Mouse (Mus musculus): ENCODE results near the gene Tead2. TPM values are rescaled to one million over a fixed set of nuclear protein-coding genes. Genes with fewer than 3 reads are reported as not detected.

The Tead2 gene
- 4.8 and 5.1 TPM in 2 replicates for polyA plus RNA-seq (2015; fragmentation: Nextera tagmentation; extraction: Ambion mirVana)

DNA sequence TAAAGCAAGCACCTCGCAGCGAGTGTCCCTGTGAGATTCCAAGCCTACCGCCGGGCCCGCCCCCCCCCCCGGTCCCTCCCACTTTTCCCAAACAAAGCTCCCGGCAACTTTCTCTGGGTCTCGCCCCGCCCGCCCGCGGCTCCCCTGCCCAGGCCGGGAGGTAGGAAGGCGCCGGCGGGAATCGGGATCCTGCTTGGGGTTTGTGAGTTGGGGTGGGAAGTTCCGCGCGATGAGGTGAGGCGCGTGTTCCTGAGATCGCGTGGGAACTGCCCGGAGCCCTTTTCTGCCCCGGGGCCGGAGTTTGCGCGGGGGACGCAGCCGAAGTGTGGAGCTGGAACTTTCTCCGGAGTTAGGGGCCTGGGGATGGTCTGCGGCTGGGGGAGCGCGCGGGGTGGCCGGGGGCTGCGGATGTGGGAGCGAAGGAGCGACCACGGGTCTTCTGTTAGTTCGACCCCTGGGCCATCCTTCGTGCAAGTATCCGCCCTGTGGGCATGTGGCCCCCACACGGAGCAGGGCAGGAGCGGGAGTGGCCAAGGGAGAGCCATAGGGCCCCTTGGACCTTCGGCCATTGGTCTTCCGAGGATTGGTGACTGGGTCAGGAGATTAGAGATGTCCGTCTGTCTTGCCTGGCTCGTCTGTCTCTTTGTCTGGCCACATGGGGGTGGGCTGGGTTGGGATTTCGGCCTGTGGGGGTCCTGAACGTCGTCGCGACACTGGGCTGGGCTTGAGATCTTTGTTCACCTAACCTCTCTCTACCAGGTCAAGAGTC is at the start of gene Tead2:
Gene Tead2 (plus strand): TSS at position 81 of the 769 bp plus-strand sequence.
- no peak for DNase-seq (ENCODE audit: low spot score)

DNA sequence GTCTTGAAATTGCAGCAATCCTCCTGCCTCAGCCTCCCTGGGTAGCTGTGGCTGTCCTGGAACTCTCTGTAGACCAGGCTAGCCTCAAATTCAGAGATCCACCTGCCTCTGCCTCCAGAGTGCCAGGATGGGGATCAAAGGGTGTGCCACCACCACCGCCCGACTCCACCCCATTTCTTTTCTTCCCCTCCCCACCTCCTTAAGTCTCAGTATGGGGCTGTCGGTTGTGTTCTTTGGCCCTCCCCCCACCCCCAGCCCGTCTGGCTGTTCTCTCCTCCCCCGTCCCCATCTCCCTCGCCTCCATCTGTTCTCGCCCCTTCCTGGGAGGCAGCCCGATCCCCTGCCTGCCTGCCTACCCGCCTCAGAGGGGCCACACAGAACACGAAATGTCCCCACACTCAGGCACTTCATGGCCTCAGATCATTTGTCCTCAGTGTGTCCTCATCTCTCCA is 48.6 kb upstream of the Tead2 start:
- DNase-seq (ENCODE audit: low spot score) = no peak

DNA sequence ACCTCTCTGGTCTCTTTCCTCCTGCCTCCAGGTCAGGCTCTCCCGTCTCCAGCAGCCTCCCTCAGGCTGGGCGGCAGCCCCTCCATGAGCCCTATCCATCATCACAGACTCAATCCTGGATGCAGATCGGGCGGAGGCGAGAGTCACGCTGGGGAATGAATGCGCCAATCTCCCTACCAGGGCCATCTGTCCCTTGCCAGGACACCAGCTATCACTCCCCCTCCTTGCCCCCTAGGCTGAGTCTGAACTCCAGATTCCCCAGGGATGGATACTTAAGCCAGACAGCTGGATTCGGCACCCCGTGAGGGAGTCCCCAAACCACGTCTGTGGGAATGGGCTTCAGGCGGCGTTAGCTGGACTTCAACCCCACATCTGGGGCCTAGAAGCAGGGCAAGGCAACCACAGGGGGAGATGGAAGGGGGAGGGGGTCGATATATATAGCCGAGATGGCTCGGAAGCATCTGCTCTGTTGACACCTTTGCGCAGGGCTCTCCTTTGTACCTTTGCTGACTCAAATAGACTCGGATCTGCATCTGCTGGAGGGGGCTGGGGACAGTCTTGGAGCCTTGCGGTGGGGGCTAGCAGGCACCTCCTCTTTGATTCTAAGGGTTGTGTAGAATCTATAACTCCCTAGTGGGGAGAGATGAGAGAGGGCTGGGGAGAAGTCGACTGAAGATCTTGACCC is 47.6 kb upstream of the Tead2 start:
- no peak for DNase-seq (ENCODE audit: low spot score)

DNA sequence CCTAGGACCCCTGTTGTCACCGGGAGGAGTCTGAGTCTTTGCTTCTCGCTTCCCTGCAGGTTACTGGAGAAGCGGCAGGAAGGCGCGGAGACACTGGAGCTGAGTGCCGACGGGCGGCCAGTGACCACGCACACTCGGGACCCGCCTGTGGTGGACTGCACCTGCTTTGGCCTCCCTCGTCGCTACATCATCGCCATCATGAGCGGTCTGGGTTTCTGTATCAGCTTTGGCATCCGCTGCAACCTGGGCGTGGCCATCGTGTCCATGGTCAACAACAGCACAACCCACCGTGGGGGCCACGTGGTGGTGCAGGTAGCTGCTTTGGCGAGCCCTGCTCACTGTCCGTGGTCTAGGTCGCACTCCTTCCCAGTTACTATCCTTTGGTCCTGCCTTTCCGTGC is 46.9 kb upstream of the Tead2 start:
- no peak for DNase-seq (ENCODE audit: low spot score)

DNA sequence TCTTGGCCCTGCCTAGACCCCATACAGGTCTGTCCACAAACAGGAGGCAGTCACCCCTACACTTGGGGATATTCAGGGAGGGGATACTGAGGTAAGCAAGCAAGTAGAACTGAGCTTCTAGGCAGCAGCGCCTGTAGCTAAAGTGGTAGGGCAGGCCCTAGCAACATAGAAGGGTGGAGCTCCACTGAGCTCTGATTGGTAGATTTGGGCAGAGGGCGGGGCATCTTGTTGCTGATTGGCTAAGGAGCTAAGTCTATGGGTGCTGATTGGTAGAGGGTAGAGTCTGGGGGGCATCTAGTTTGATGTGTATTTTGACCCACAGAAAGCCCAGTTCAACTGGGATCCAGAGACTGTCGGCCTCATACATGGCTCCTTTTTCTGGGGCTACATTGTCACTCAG is 46.1 kb upstream of the Tead2 start:
- DNase-seq (ENCODE audit: low spot score) = no peak

DNA sequence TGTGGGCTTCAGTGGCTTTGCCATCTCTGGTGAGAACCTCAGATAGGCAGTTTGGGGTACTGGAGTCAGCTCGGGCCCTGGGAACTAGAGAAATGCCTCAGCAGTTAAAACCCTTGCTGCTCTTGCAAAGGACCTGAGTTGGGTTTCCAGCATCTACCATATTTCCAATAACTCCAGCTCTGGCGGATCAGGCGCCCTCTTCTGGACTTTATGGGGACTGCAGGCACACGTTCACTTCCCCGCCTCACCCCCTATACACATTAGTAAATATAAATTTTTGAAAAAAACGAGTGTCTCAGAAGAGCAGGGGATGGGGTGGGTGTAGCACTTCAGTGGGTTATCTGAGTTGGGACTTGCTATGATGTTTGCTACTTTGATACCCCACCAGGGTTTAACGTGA is 42.6 kb upstream of the Tead2 start:
- peak; percentile 34 for DNase-seq (ENCODE audit: low spot score)

DNA sequence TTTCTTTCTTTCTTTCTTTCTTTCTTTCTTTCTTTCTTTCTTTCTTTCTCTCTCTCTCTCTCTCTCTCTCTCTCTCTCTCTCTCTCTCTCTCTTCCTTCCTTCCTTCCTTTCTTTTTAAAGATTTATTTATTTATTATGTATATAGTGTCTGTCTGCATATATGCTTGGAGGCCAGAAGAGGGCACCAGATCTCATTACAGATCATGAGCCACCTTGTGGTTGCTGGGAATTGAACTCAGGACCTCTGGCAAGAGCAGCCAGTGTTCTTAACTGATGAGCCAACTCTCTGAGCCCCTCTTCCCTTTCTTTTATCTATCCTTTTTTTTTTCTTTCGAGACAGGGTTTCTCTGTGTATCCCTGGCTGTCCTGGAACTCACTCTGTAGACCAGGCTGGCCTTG is 41.8 kb upstream of the Tead2 start:
- DNase-seq (ENCODE audit: low spot score) = peak; percentile 54

DNA sequence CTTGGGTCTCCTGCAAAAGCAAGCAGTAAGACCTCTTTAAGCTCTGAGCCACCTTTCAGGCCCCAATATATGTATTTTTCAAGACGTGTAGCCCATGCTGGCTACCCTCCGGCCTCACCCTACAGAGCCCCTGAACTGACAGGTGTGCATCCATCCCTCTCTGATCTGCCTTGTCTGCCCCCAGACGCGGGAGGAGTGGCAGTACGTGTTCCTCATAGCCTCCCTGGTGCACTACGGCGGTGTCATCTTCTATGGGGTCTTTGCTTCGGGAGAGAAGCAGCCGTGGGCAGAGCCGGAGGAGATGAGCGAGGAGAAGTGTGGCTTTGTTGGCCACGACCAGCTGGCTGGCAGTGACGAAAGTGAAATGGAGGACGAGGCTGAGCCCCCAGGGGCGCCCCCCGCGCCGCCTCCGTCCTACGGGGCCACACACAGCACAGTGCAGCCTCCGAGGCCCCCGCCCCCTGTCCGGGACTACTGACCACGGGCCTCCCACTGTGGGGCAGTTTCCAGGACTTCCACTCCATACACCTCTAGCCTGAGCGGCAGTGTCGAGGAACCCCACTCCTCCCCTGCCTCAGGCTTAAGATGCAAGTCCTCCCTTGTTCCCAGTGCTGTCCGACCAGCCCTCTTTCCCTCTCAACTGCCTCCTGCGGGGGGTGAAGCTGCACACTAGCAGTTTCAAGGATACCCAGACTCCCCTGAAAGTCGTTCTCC is 40.8 kb upstream of the Tead2 start:
- no peak for DNase-seq (ENCODE audit: low spot score)

DNA sequence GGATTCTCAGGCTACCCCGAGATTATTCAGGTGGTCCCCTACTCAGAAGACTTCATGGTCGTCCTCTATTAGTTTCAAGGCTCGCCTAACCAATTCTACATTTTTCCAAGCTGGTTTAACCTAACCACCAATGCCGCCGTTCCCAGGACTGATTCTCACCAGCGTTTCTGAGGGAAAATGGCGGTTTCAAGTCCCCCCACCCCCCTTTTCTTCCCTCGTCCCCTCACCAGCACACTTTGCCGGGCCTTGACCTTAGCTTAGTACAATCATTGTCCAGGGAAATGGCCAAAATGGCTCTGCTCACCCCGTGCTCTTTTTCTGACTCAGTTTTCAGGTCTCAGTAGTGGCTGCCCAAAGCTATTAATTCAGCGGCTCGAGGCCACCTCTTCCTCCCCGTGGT is 40.2 kb upstream of the Tead2 start:
- no peak for DNase-seq (ENCODE audit: low spot score)

DNA sequence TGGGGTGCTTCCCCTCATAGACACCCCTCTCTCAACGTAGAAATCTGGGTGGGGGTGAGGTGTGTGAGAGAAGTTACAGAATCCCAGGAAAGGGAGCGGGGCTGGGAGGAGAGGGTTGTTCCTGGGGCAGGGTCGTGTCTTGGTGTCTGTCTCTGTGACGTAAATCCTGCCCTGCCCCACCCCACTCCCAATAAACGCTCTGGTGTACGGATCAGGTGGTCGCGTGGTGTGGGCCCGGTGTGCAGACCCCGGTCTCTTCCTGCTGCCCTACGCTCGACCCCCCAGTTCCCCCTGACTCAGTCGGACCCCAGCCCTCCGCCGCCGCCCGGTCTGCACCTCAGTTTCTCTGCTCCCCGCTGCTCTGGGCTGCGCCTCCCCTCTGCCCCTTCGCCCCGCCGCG is 39.6 kb upstream of the Tead2 start:
- no peak for DNase-seq (ENCODE audit: low spot score)

DNA sequence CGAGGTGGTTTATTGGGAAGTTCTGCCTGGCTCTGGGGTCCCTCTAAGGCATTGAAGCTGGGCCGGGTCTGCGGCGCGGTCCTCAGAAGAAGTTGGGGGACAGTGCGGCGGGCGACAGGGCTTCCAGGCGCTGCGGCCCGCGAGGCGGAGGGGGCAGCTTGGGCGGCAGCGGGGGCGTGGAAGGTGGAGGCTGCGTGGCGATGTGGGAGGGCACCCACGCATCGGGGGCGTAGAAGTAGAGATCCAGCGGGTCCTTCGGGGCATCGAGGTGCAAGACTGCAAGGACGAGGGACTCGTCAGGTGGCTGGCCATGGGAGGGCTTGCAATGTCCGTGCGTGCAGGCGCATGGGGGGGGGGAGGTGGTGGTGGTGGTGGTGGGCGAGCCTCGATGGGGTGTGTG is 39.2 kb upstream of the Tead2 start:
- DNase-seq (ENCODE audit: low spot score) = no peak

DNA sequence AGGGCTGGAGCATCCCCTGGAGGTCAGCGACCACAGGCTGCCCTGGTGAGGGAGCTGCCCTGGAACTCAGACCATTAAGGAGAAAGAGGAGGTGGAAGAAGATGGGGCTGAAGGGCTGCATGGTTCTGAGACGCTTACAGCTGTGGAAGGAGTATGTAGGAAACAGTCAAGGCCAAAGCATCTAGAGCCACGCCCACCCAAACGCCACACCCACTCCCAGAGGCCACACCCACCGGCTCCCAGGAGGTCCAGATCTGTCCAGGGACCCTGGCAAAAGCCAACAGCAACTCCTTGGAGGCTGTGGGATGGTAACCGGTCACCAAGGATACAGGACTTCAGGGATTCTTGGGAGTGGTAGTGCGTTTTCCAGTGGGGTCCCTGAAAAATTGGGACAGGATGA is 37.0 kb upstream of the Tead2 start:
- no peak for DNase-seq (ENCODE audit: low spot score)

DNA sequence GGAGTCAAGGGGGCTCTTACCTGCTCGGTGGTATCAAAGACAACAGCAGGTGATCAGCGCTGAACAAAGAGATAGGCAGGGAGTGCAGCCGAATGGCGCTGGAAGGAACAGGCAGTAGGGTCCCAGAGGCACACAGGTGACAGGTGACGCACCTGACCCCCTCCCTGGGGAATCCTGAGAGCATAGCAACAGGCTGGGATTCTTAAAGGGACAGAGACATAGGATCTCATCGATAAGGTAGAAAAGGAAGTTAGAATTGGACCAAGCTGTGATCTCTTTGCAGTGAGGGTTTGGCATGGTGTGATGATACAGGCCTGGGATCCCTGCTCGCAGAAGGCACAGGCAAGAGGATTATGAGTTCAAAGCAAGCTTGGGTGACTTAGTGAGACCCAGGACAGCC is 36.1 kb upstream of the Tead2 start, which contains the start of gene Gfy:
Gene Gfy (minus strand): TSS at position 101 of the 400 bp plus-strand sequence.
- no peak for DNase-seq (ENCODE audit: low spot score)

DNA sequence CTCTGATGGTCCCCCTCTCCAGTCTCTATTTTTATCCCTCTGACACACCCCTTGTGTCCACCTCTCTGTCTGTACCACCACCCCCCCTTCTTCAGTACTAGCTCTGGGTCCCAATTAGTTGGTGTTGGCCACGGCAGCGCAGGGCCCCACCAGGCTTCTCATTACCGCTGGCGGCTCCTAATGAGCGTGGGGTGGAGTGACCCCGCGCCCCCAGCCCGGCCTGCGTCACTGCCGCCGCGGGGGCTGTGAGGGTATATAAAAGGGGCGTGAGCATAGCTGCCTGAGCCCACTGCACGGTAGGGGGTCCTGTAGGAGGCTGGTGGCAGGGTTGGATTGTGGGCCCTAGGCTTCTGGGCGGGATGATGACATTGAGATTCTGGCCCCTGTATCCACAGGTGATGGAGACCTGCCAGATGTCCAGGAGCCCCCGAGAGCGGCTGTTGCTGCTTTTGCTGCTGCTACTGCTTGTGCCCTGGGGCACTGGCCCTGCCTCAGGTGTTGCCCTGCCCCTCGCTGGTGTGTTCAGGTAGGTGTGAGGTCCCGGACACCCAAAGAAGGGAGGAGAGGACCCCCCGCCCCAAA is 34.6 kb upstream of the Tead2 start, which contains the start of gene Pth2:
Gene Pth2 (plus strand): TSS at position 100 of the 582 bp plus-strand sequence.
- DNase-seq (ENCODE audit: low spot score) = no peak

DNA sequence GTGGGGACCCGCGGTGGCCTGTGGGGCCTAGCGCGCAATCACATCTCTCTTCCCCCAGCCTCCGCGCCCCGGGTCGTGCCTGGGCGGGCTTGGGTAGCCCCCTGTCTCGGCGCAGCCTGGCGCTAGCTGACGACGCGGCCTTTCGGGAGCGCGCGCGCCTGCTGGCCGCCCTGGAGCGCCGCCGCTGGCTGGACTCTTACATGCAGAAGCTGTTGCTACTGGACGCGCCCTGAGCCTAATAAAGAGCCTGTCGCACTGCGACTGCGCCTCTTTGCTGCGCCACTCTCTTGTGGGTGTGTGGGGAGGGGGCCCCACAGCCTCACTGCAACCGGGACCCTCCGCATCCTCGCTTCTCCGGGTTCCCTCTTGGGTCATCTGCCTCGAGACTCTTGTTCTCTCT is 34.0 kb upstream of the Tead2 start:
- DNase-seq (ENCODE audit: low spot score) = no peak

DNA sequence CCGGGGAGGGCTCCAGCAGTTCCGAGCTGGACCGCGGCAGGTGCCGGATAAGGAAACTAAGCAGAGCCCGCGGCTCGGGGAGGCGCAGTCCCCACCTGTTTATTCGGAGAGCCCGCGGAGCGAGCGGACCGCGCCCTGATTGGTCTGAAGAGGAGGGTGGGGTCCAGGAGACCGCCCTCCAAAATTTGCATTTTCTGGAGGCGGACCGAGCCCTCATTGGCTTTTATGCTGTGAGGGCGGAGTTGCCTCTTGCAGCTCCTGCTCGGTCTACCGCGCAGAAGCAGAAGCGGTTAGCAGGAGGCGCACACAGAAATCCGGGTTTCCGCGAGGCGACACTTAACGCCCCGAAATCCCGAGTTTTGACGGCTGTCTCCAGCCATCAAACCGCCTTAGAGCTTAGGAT is 33.4 kb upstream of the Tead2 start:
- DNase-seq (ENCODE audit: low spot score) = peak; percentile 93

DNA sequence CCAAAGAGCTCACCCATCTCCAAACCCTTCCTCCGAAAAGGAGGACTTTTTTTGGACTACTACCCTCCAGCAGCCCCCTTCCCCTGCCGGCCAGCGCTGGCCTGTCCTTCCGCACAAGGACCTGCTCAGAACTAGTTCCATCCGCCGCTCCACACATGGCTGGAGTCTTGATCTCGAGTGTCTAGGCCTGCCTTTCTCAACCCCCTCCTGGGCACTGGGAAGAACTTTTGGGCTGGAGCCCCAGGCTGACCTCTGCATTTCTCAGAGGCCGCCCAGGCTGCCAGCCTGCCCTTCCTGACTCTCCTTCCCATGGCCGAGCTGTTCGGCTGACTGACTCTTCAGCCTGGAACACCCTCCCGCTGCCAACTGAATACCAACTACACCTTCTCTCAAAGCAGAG is 32.9 kb upstream of the Tead2 start:
- no peak for DNase-seq (ENCODE audit: low spot score)

DNA sequence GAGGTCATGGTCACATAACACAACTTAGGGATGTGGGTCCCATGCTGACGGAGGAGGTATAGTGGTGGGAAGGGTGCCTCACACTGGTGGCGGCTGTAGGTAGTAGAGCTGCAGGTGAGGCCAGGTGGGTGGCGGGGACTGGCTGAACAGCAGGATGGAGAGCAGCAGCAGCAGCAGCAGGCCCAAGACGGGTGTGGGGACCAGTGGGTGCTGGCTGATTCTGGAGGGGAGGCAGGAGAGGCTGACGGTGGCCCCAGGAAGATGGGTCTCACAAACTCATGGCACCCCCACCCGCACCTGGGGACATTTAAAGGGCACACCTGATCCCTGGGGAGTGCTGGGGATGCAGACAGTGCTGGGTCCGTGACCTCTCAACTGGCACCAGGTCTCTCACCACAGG is 31.9 kb upstream of the Tead2 start:
- DNase-seq (ENCODE audit: low spot score) = no peak

DNA sequence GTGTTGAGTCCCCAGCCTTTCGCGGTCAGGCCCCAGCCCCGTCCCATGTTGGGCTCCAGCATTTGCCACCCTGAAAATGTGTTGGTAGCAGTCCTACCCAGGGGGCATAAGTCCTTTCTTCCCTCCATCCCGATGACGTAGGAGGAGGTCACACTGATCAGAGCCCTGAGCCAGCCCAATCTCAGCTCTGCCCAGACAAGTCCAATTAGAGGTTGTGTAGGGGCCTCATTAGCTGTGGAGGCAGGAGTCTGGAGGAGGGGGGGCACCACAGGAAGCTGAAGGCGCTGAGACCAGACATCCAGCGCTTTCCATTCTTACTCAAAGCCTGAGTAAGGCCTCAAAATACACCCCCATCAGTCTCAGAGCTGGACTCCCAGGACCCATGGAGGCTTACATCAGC is 29.6 kb upstream of the Tead2 start:
- no peak for DNase-seq (ENCODE audit: low spot score)

DNA sequence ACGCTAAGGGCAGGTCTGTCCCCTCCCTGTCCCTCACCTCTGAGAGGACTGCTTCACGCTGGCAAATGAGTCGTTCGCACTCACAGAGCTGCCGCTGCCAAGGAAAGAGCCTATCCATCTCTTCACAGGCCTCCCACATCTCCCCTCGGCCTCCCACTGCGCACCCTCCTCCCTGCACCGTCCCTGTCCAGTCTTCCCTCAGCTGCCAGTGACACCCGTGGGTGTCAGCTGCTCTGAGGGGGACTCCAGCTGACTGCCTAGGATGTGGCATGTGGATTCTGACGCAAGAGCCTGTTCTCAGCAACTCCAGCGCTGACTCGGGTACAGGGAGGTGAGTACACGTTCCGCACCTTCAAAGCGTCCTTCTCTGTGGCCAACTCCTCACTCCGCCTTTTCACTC is 26.0 kb upstream of the Tead2 start:
- no peak for DNase-seq (ENCODE audit: low spot score)

DNA sequence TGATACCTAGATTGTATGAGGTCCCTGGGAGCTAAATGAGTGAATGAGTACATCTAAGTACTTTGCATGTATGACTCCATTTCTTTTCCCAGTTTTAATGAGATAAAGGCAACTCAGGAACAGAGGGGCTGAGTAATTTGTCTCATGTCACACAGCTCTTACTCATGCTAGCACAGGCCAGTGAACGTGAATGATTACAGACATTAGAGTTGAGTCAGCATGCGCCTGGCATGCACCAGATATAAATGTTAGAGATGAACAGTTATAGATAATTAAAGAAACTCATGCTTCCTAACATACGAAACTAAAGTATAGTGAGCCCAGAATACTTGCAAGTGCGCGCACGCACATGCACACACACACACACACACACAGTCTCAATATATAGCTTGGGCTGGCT is 25.4 kb upstream of the Tead2 start:
- DNase-seq (ENCODE audit: low spot score) = no peak

DNA sequence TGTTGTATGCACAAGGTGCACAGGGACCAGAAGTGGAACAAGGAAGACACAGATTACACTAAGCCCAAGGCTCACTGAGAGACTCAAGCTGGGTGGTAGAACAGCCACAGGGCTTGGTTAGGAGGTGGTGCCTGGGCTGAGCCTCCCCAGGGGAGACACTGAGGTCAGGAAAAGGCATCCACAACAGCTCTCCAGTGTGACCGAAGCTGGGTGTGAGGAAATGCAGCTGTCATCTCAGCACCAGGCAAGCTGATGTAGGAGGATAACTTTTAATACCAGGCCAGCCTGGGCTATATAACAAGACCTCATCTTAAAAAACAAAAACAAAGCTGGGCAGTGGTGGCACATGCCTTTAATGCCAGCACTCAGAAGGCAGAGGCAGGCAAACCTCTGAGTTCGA is 24.4 kb upstream of the Tead2 start:
- DNase-seq (ENCODE audit: low spot score) = no peak

Data from thymus, postnatal 0 days (tissue).